Mouse (Mus musculus) liver, postnatal 0 days (tissue): ENCODE data around the gene Slc2a8.

Experiments
- CTCF ChIP-seq: sonication (generic); IDR thresholded peaks from 2 replicates; pipeline ENCODE4 v1.5.1; 2016; ENCODE audit warnings: antibody characterized with exemption, low read depth
- EP300 ChIP-seq: IDR thresholded peaks from 2 replicates; pipeline ENCODE4 v1.6.1; 2016; ENCODE audit warnings: antibody characterized with exemption, low read depth, mild to moderate bottlenecking

GRCm38 (mm10) chr2:32963544-32963943, 18.3 kb downstream of the Slc2a8 start:
- TF ChIP-seq CTCF (no peak), EP300 (no peak)
